Mouse (Mus musculus): ENCODE results near the gene Tmem233.

Gene Tmem233

GRCm38 (mm10) chr5:116003825-116004224, 79.2 kb downstream of the Tmem233 start:
- DNase-seq (ENCODE audit: low spot score), result no peak

GRCm38 (mm10) chr5:116003154-116003553, 79.9 kb downstream of the Tmem233 start:
- DNase-seq (ENCODE audit: low spot score), result no peak

- no peak for DNase-seq (ENCODE audit: low spot score)
Observed at GRCm38 (mm10) chr5:115997376-115997775, 85.7 kb downstream of the Tmem233 start.

- DNase-seq (ENCODE audit: low spot score), result no peak
Observed at GRCm38 (mm10) chr5:115994101-115994500, 88.9 kb downstream of the Tmem233 start.

- DNase-seq (ENCODE audit: low spot score), result no peak
Observed at GRCm38 (mm10) chr5:115991717-115992116, 91.3 kb downstream of the Tmem233 start.
